Mouse (Mus musculus) kidney, adult 8-10 months (tissue): ENCODE data around the gene Zfp423.

Source experiments
- DNase-seq, 2 experiments: peaks; one replicate each; pipeline ENCODE4 v3.0.0; 2022

Gene Zfp423

GRCm38 (mm10) chr8:87835411-87835821 is 124.0 kb downstream of the Zfp423 start:
- DNase-seq = no peak

- DNase-seq = no peak
These were observed 124.7 kb downstream of the Zfp423 start for GRCm38 (mm10) chr8:87834656-87835055.

GRCm38 (mm10) chr8:87833841-87834620 is 125.4 kb downstream of the Zfp423 start:
- no peak for DNase-seq

GRCm38 (mm10) chr8:87833339-87833738 is 126.1 kb downstream of the Zfp423 start:
- DNase-seq = no peak

- DNase-seq = no peak
These were observed 126.7 kb downstream of the Zfp423 start for GRCm38 (mm10) chr8:87832381-87833325.

- DNase-seq = no peak
These were observed 127.8 kb downstream of the Zfp423 start for GRCm38 (mm10) chr8:87831567-87831966.

GRCm38 (mm10) chr8:87831116-87831515 is 128.3 kb downstream of the Zfp423 start:
- DNase-seq = no peak

- DNase-seq = no peak
These were observed 129.2 kb downstream of the Zfp423 start for GRCm38 (mm10) chr8:87830200-87830599.

GRCm38 (mm10) chr8:87826013-87826660 is 133.3 kb downstream of the Zfp423 start:
- DNase-seq = no peak

GRCm38 (mm10) chr8:87823172-87823571 is 136.2 kb downstream of the Zfp423 start:
- DNase-seq = no peak

GRCm38 (mm10) chr8:87822690-87823089 is 136.7 kb downstream of the Zfp423 start:
- DNase-seq = no peak

GRCm38 (mm10) chr8:87822175-87822574 is 137.2 kb downstream of the Zfp423 start:
- DNase-seq = no peak

GRCm38 (mm10) chr8:87821655-87822054 is 137.7 kb downstream of the Zfp423 start:
- DNase-seq = no peak

GRCm38 (mm10) chr8:87819263-87819662 is 140.1 kb downstream of the Zfp423 start:
- no peak for DNase-seq

- no peak for DNase-seq
These were observed 140.9 kb downstream of the Zfp423 start for GRCm38 (mm10) chr8:87818506-87818905.

GRCm38 (mm10) chr8:87816141-87816540 is 143.3 kb downstream of the Zfp423 start:
- DNase-seq = no peak

GRCm38 (mm10) chr8:87812661-87813060 is 146.7 kb downstream of the Zfp423 start:
- DNase-seq = no peak

GRCm38 (mm10) chr8:87812069-87812449 is 147.3 kb downstream of the Zfp423 start:
- DNase-seq = no peak

GRCm38 (mm10) chr8:87811399-87812068 is 147.9 kb downstream of the Zfp423 start:
- DNase-seq = peak in 1 of 2 experiments; percentile 16

- no peak for DNase-seq
These were observed 148.6 kb downstream of the Zfp423 start for GRCm38 (mm10) chr8:87810771-87811170.

- DNase-seq = peak; percentile 11 to 19
These were observed 155.0 kb downstream of the Zfp423 start for GRCm38 (mm10) chr8:87804327-87804900.

GRCm38 (mm10) chr8:87803437-87803836 is 156.0 kb downstream of the Zfp423 start:
- DNase-seq = no peak
